Mouse (Mus musculus): ENCODE results near the gene Adprm. TPM values are rescaled to one million over a fixed set of nuclear protein-coding genes. Genes with fewer than 3 reads are reported as not detected.

The Adprm gene
- 6.9 and 15.4 TPM in 2 replicates for polyA plus RNA-seq (2011; ENCODE audit: insufficient read depth, insufficient read length, low replicate concordance, missing spikeins)

GRCm38 (mm10) chr11:67052321-67052952 lies at the start of gene Adprm, which contains the start of gene Sco1:
Gene Adprm, minus strand, starts transcription at chr11:67052594.
Gene Sco1, plus strand, starts transcription at chr11:67052670.
- under 1% methylated on average over 50 of the region's 50 CpGs for WGBS
- TF ChIP-seq CTCF (IDR thresholded peaks at IDR 0.05; ENCODE audit: control insufficient read depth, insufficient read depth, low read length) (no peak), POLR2A (IDR thresholded peaks at IDR 0.05; ENCODE audit: borderline replicate concordance, control insufficient read depth, low read depth, low read length) (peak; percentile 66; the same call in 1 of the 2 replicates)
- Histone ChIP-seq H3K27ac (ENCODE audit: control insufficient read depth, insufficient read depth, low read depth, low read length, poor library complexity) (peak within 1 kb of the TSS; percentile 91), H3K4me1 (ENCODE audit: control insufficient read depth, insufficient read depth, low read length) (peaks cover 4% of the 10 kb centered on the region), H3K4me3 (replicated peaks; ENCODE audit: control insufficient read depth, low read depth, low read length) (peak within 1 kb of the TSS; percentile 87)

- TF ChIP-seq CTCF (IDR thresholded peaks at IDR 0.05; ENCODE audit: control insufficient read depth, insufficient read depth, low read length) (peak; percentile 62), POLR2A (IDR thresholded peaks at IDR 0.05; ENCODE audit: borderline replicate concordance, control insufficient read depth, low read depth, low read length) (no peak)
- H3K27ac ChIP-seq (ENCODE audit: control insufficient read depth, insufficient read depth, low read depth, low read length, poor library complexity): no peak overlapping the region
- no peaks in the 10 kb centered on the region for H3K4me1 ChIP-seq (ENCODE audit: control insufficient read depth, insufficient read depth, low read length)
- H3K4me3 ChIP-seq (replicated peaks; ENCODE audit: control insufficient read depth, low read depth, low read length): no peak overlapping the region
- WGBS: 21% methylated on average over 6 of the region's 8 CpGs
Measured at GRCm38 (mm10) chr11:67101713-67102112, 49.3 kb upstream of the Adprm start.

- no peak for TF ChIP-seq CTCF (IDR thresholded peaks at IDR 0.05; ENCODE audit: control insufficient read depth, insufficient read depth, low read length)
- no peak for TF ChIP-seq POLR2A (IDR thresholded peaks at IDR 0.05; ENCODE audit: borderline replicate concordance, control insufficient read depth, low read depth, low read length)
- WGBS: 30% methylated on average over 6 of the region's 6 CpGs
- Histone ChIP-seq H3K4me3 (replicated peaks; ENCODE audit: control insufficient read depth, low read depth, low read length) (no peak overlapping the region), H3K27ac (ENCODE audit: control insufficient read depth, insufficient read depth, low read depth, low read length, poor library complexity) (no peak overlapping the region), H3K4me1 (ENCODE audit: control insufficient read depth, insufficient read depth, low read length) (no peaks in the 10 kb centered on the region)
Measured at GRCm38 (mm10) chr11:67100169-67100568, 47.8 kb upstream of the Adprm start.

- H3K4me1 ChIP-seq (ENCODE audit: control insufficient read depth, insufficient read depth, low read length): no peaks in the 10 kb centered on the region
- no peak overlapping the region for H3K4me3 ChIP-seq (replicated peaks; ENCODE audit: control insufficient read depth, low read depth, low read length)
- 85% methylated on average over 16 of the region's 16 CpGs for WGBS
- TF ChIP-seq CTCF (IDR thresholded peaks at IDR 0.05; ENCODE audit: control insufficient read depth, insufficient read depth, low read length): no peak
- no peak for TF ChIP-seq POLR2A (IDR thresholded peaks at IDR 0.05; ENCODE audit: borderline replicate concordance, control insufficient read depth, low read depth, low read length)
- no peak overlapping the region for H3K27ac ChIP-seq (ENCODE audit: control insufficient read depth, insufficient read depth, low read depth, low read length, poor library complexity)
Measured at GRCm38 (mm10) chr11:67099241-67099640, 46.8 kb upstream of the Adprm start.

- TF ChIP-seq CTCF (IDR thresholded peaks at IDR 0.05; ENCODE audit: control insufficient read depth, insufficient read depth, low read length) (no peak), POLR2A (IDR thresholded peaks at IDR 0.05; ENCODE audit: borderline replicate concordance, control insufficient read depth, low read depth, low read length) (no peak)
- H3K4me3 ChIP-seq (replicated peaks; ENCODE audit: control insufficient read depth, low read depth, low read length): no peak overlapping the region
- H3K4me1 ChIP-seq (ENCODE audit: control insufficient read depth, insufficient read depth, low read length): no peaks in the 10 kb centered on the region
- no peak overlapping the region for H3K27ac ChIP-seq (ENCODE audit: control insufficient read depth, insufficient read depth, low read depth, low read length, poor library complexity)
- 79% methylated on average over 11 of the region's 11 CpGs for WGBS
Measured at GRCm38 (mm10) chr11:67098427-67098826, 46.0 kb upstream of the Adprm start.

- TF ChIP-seq POLR2A (IDR thresholded peaks at IDR 0.05; ENCODE audit: borderline replicate concordance, control insufficient read depth, low read depth, low read length) (no peak), CTCF (IDR thresholded peaks at IDR 0.05; ENCODE audit: control insufficient read depth, insufficient read depth, low read length) (no peak)
- Histone ChIP-seq H3K4me1 (ENCODE audit: control insufficient read depth, insufficient read depth, low read length) (no peaks in the 10 kb centered on the region), H3K4me3 (replicated peaks; ENCODE audit: control insufficient read depth, low read depth, low read length) (no peak overlapping the region), H3K27ac (ENCODE audit: control insufficient read depth, insufficient read depth, low read depth, low read length, poor library complexity) (no peak overlapping the region)
- WGBS: 83% methylated on average over 10 of the region's 10 CpGs
Measured at GRCm38 (mm10) chr11:67097709-67098108, 45.3 kb upstream of the Adprm start.

- H3K4me1 ChIP-seq (ENCODE audit: control insufficient read depth, insufficient read depth, low read length): no peaks in the 10 kb centered on the region
Measured at GRCm38 (mm10) chr11:67094470-67094869, 42.1 kb upstream of the Adprm start.

GRCm38 (mm10) chr11:67093652-67094051 lies 41.3 kb upstream of the Adprm start:
- WGBS: 90% methylated on average over 5 of the region's 5 CpGs
- Histone ChIP-seq H3K4me1 (ENCODE audit: control insufficient read depth, insufficient read depth, low read length) (no peaks in the 10 kb centered on the region), H3K4me3 (replicated peaks; ENCODE audit: control insufficient read depth, low read depth, low read length) (no peak overlapping the region), H3K27ac (ENCODE audit: control insufficient read depth, insufficient read depth, low read depth, low read length, poor library complexity) (no peak overlapping the region)
- TF ChIP-seq POLR2A (IDR thresholded peaks at IDR 0.05; ENCODE audit: borderline replicate concordance, control insufficient read depth, low read depth, low read length) (no peak), CTCF (IDR thresholded peaks at IDR 0.05; ENCODE audit: control insufficient read depth, insufficient read depth, low read length) (no peak)

More at GRCm38 (mm10) chr11:67094470-67094869, 42.1 kb upstream of the Adprm start:
- TF ChIP-seq CTCF (IDR thresholded peaks at IDR 0.05; ENCODE audit: control insufficient read depth, insufficient read depth, low read length) (no peak), POLR2A (IDR thresholded peaks at IDR 0.05; ENCODE audit: borderline replicate concordance, control insufficient read depth, low read depth, low read length) (no peak)
- H3K27ac ChIP-seq (ENCODE audit: control insufficient read depth, insufficient read depth, low read depth, low read length, poor library complexity): no peak overlapping the region
- H3K4me3 ChIP-seq (replicated peaks; ENCODE audit: control insufficient read depth, low read depth, low read length): no peak overlapping the region
- 71% methylated on average over 29 of the region's 29 CpGs for WGBS
